Mouse (Mus musculus) adrenal gland, postnatal 25 days (tissue): ENCODE results near the gene Prim2. TPM values are rescaled to one million over a fixed set of nuclear protein-coding genes. Genes with fewer than 3 reads are reported as not detected.

ENCODE experiments used
- DNase-seq: peaks from one replicate; pipeline ENCODE4 v3.0.0; 2021; ENCODE audit warnings: mixed read lengths
- total RNA-seq: library from RNA; stranded (reverse); gene quantifications from 2 replicates; pipeline ENCODE4 v1.2.3, GENCODE M21; 2021

Gene Prim2
- total RNA-seq, 1 experiment from 2014 or later = 7.4 TPM

- DNase-seq = no peak
These were observed 127.9 kb downstream of the Prim2 start for GRCm38 (mm10) chr1:33541708-33542107.

DNA sequence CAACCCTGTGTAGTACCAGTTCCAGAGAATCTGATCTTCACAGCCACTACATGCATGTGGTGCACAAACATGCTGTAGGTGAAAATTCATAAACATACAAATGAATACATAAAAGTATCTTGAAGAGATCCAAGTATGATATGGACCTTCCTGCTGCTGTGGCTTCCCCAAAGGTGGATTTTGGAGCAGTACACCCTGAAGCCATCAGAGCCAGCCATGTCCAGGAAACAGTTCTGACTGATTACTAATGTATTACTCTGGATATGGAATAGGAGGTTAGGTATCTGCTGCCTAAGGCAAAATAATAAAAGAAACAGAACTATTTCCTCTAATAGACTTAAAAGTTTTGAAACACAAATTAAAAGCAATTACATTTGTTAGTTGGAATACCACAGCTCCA is 131.6 kb downstream of the Prim2 start:
- no peak for DNase-seq

DNA sequence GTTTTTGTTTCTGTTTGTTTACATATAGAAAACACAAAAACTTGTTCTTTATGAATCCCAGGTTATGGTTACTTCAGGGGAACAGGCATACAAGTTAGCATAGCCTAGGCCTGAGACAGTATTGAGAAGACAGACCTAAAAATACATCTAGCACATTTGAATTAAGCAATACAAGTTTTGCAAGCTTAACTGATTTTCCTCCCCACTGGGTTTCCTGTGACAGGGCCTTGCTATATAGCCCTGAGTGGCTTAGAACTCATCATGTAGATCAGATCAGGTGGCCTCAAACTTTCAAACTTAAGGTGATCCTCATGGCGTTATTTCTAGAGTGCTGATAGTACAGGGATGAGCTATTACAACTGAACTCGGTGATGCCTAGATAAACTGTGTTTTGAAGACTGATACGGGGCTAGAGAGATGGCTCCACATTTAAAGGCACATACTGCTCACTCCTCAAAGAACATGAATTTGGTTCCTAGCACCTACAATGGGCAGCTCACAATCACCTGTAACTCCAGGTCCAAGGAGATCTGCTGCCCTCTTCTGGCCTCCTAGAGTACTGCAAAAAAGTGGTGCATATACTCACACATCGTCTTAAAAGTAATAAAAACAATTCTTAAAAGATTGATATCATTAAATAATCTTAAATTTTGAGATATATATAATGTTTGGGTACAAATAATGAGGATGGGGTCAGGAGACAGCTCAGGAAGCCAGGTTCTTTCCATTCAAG is 133.2 kb downstream of the Prim2 start:
- no peak for DNase-seq

- no peak for DNase-seq
These were observed 134.4 kb downstream of the Prim2 start for GRCm38 (mm10) chr1:33535140-33535686.

DNA sequence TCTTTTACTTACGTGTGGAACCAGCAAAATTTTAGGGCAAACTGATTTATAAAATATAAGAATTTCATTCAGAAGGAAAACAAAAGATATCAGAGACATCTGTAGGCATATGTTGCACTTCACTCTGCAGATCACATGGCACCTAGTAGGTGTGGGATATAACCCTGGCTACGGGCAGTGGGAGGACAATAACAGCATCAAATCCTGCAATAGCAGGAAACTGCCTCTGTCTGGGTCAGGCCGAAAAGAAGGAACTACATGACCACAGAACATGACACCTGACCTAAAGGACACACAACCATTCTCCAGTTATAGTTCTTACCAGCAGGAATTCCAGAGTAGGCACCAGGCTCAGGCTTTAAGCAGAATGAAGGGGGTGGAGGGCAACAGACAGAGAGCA is 137.7 kb downstream of the Prim2 start:
- no peak for DNase-seq

DNA sequence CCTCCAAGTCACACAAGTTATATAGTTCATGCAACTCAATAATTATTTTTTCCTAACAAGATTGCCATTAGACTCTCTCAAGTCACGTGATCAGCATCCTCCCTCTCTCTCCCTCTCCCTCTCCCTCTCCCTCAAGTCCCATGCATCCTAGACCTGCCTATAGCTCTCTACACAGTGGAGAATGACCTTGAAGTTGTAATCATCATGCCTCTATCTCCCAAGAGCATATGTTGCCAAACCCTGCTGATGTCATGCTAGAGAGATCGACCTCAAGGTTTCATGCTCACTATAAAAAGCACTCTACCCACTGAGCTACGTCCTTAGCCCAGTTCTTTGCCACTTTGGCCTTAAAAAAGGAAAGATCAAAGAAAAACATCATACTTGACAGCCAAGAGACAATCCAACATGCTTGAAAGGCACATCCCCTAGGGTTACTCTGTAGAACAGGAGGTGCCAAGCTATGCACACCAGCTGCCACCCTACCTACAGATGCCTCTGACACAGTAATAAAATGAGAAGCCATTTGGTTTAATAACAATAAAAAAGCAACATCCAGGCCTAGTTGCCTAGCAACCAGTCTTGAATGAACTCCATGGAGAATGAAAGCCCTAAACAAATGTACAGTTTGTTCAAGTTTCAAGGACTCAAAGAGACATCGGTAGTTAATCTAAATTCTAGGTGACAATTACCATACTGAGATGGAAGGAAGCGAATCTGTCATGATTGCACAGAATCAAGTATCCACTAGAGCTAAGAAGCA is 138.3 kb downstream of the Prim2 start:
- no peak for DNase-seq

- DNase-seq = no peak
These were observed 139.1 kb downstream of the Prim2 start for GRCm38 (mm10) chr1:33530491-33530890.

- no peak for DNase-seq
These were observed 139.9 kb downstream of the Prim2 start for GRCm38 (mm10) chr1:33529543-33530232.

DNA sequence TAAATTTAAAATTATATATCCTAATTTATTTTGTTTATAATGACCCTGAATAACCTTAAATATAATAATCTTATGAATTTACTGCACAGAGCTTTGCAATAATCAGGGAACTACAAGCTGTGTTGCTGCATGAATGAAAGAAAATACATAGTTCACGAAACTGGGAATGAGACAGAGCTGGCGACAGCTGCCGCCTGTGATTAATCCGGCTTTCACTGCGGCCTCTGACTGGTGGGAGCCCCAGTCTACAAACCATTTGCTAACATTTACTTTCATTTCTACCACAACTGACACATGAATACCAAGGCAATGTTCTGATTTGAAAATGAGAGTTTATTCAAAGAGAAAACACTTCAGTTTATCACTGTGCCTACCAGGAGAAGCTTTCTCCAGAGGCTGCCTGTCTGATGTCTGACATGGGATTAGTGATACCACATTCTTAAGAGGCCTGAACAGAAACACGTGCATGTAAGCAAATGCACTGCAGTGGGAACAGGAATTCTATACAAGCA is 142.2 kb downstream of the Prim2 start:
- no peak for DNase-seq

DNA sequence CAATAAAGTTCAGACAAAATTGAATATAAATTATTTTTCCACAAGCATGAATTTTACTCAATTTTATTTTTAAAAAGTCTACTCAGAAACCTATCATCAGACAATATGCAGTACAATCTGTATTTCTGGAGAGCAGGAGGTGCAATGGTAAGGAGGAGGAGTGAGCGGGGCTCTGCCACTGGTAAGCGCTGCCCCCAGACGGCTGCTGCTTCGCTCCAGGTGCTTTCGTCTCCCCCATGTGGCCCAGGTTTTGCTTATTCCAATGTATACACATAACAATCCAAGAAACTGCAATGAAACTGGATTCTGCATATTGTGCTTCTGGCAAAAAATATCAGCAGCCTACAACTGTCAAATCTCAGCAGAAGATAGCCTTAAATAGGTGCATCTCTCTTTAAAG is 146.4 kb downstream of the Prim2 start:
- DNase-seq = no peak

- DNase-seq = no peak
These were observed 154.5 kb downstream of the Prim2 start for GRCm38 (mm10) chr1:33515124-33515523.

DNA sequence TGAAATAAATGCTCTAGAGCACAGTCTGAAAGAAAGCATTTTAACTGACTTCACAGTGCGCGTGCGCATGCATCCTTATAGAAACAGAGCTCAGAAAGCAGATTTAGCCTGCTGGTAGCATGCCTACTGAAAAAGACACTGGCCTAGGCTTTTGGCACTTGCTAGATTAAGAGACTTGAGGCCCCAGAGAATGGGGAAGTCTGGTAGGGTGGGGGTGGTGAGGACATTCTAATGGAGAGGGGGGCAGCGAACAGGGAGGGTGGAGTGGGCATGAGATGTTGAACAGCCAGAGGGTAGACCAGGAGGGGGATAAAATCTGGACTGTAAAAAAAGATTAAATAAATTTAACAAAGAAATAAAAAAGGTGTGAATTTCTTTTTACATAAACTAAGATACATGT is 158.3 kb downstream of the Prim2 start:
- DNase-seq = no peak

- no peak for DNase-seq
These were observed 165.2 kb downstream of the Prim2 start for GRCm38 (mm10) chr1:33504371-33504770.

GRCm38 (mm10) chr1:33502890-33503289 is 166.7 kb downstream of the Prim2 start:
- no peak for DNase-seq

- no peak for DNase-seq
These were observed 167.3 kb downstream of the Prim2 start for GRCm38 (mm10) chr1:33502298-33502697.

DNA sequence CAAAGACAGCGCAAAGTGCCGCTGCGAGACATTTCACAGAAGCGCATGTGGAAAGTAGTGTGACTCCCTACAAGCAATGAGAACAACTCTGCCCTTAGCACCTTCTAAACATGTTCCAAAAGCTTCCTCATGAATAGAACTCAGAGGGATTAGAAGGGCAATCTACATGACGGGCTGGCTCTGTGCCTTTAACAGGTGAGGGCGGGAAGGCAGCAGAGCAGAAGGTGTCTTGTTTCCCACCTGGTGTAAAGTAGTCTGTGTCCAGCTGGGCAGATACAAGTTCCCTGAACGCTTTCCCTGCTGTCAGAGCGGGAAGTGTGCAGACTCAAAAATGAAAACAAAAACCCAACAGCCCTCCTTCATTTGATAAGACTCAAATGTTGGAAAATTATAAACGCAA is 169.5 kb downstream of the Prim2 start:
- no peak for DNase-seq

GRCm38 (mm10) chr1:33499603-33500002 is 170.0 kb downstream of the Prim2 start:
- DNase-seq = no peak

DNA sequence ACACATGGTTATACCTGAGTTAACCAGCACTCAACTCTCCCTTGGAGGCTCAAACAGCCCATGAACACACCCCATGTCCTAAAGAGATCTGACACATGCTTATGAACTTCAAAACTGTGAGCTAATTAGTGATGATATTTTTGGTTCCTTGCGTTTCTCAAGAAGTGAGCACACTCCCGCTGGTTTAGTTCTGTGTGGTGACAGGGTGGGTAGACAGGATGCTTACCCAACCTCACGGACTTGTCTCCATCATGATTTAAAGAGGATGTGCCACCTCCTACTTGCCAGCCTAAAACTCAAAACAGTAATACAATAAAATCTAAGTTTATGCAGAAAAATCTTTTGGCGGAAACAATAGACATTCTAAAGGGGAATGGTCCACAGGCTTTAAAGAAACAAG is 173.5 kb downstream of the Prim2 start:
- no peak for DNase-seq

DNA sequence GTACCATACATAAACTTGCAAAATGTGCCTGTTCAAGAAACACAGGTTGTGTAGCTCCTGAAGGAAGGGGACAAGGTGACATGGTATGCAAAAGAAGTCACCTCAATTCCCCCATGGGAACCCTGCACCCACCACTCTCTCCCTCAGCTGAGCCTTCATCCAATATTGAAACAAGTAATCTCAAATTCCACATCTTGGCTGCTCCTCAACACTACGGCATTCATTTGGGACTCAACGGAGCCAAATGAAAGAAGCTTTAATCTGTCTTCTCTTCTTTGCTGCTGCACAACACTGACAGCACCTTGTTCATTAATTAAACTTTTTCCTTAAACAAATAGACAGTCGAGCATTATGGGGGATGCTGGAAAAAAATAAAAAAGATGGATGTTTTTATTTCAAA is 174.0 kb downstream of the Prim2 start:
- DNase-seq = no peak

- DNase-seq = no peak
These were observed 174.4 kb downstream of the Prim2 start for GRCm38 (mm10) chr1:33495203-33495553.

DNA sequence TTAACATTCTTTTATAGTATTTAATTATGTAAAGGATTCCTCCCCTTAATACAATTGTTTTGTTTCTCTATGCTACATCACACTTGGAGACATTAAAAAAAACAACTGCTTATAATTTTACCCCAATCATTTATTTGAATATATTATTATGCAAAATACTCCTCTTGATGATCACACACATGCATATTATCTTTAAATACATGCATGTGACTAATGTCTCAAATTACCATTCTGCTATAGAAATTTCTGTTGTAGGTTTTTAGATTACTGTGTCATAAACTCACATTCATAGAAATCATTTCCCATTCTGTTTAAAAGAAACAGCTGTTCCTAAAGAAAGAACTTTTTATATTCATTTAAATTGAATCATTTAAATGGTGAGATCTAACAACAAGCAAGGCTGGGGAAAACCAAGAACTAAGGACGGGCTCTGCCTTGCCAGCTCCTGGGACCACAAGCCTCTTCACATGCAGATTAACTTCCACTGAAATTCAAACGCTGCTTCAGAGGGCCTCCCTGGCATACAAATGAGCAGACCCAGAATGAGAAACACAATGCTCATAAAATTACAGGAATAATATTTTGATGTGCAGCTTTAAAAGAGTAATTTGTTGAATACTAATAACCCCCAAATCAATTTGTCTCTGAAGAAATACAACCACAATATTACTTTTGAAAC is 174.9 kb downstream of the Prim2 start:
- DNase-seq = no peak

GRCm38 (mm10) chr1:33490220-33490619 is 179.4 kb downstream of the Prim2 start:
- DNase-seq = no peak
